Mouse (Mus musculus): ENCODE results near the gene Wnt6. TPM values are rescaled to one million over a fixed set of nuclear protein-coding genes. Genes with fewer than 3 reads are reported as not detected.

Gene Wnt6
- polyA plus RNA-seq (2014; fragmentation: Nextera tagmentation; extraction: Ambion mirVana) = 14.5 and 14.6 TPM in 2 replicates

- Histone ChIP-seq H3K4me2 (ENCODE audit: low read depth) (peak within 1 kb of the TSS; percentile 75), H3K36me3 (ENCODE audit: control insufficient read depth, insufficient read depth, low read length) (no peaks in the 10 kb centered on the region), H3K4me1 (ENCODE audit: control insufficient read depth, insufficient read depth, low read length) (peaks cover 16% of the 10 kb centered on the region), H3K4me3 (ENCODE audit: low read depth, low read length) (peak within 1 kb of the TSS; percentile 45), H3K9ac (ENCODE audit: low read length) (0 out of 2 replicates have a peak within 1 kb of the TSS, but pooled peaks have one; percentile 18), H3K27me3 (ENCODE audit: control insufficient read depth, insufficient read depth, low read length) (peaks cover 65% of the 10 kb centered on the region), H3K27ac (ENCODE audit: low read depth, low read length) (no peak within 1 kb of the TSS), H3K9me3 (ENCODE audit: control insufficient read depth, low read length) (no peaks in the 10 kb centered on the region)
- ATAC-seq (ENCODE audit: insufficient read depth, low FRiP score, low TSS enrichment) (no peak), DNase-seq (ENCODE audit: low spot score) (no peak)
- WGBS = no CpG with 5 or more reads among the region's 8 CpGs
Measured at GRCm38 (mm10) chr1:74771845-74771930, at the start of gene Wnt6. Wnt6 (plus strand) TSS chr1:74771892.

- no peaks in the 10 kb centered on the region for H3K27me3 ChIP-seq (ENCODE audit: control insufficient read depth, insufficient read depth, low read length)
- ATAC-seq (ENCODE audit: insufficient read depth, low FRiP score, low TSS enrichment) = no peak
- no peaks in the 10 kb centered on the region for H3K4me1 ChIP-seq (ENCODE audit: control insufficient read depth, insufficient read depth, low read length)
- H3K9me3 ChIP-seq (ENCODE audit: control insufficient read depth, low read length) = no peaks in the 10 kb centered on the region
- no peak overlapping the region for H3K9ac ChIP-seq (ENCODE audit: low read length)
- H3K27ac ChIP-seq (ENCODE audit: low read depth, low read length) = no peak overlapping the region
- no peak overlapping the region for H3K4me3 ChIP-seq (ENCODE audit: low read depth, low read length)
- WGBS = 77% methylated on average over 2 of the region's 2 CpGs
- H3K36me3 ChIP-seq (ENCODE audit: control insufficient read depth, insufficient read depth, low read length) = no peaks in the 10 kb centered on the region
- no peak for DNase-seq (ENCODE audit: low spot score)
- no peak overlapping the region for H3K4me2 ChIP-seq (ENCODE audit: low read depth)
Measured at GRCm38 (mm10) chr1:74723748-74724147, 47.9 kb upstream of the Wnt6 start.

GRCm38 (mm10) chr1:74726114-74726513 lies 45.6 kb upstream of the Wnt6 start:
- no peaks in the 10 kb centered on the region for H3K4me1 ChIP-seq (ENCODE audit: control insufficient read depth, insufficient read depth, low read length)
- H3K4me3 ChIP-seq (ENCODE audit: low read depth, low read length) = no peak overlapping the region
- no peak overlapping the region for H3K27ac ChIP-seq (ENCODE audit: low read depth, low read length)
- H3K4me2 ChIP-seq (ENCODE audit: low read depth) = no peak overlapping the region
- no peak for ATAC-seq (ENCODE audit: insufficient read depth, low FRiP score, low TSS enrichment)
- no peak for DNase-seq (ENCODE audit: low spot score)
- H3K36me3 ChIP-seq (ENCODE audit: control insufficient read depth, insufficient read depth, low read length) = no peaks in the 10 kb centered on the region
- no peaks in the 10 kb centered on the region for H3K9me3 ChIP-seq (ENCODE audit: control insufficient read depth, low read length)
- no peak overlapping the region for H3K9ac ChIP-seq (ENCODE audit: low read length)
- 86% methylated on average over 5 of the region's 5 CpGs for WGBS
- no peaks in the 10 kb centered on the region for H3K27me3 ChIP-seq (ENCODE audit: control insufficient read depth, insufficient read depth, low read length)

- H3K4me3 ChIP-seq (ENCODE audit: low read depth, low read length) = no peak overlapping the region
- H3K9ac ChIP-seq (ENCODE audit: low read length) = no peak overlapping the region
- WGBS = 80% methylated on average over 5 of the region's 5 CpGs
- no peak overlapping the region for H3K4me2 ChIP-seq (ENCODE audit: low read depth)
- no peak for ATAC-seq (ENCODE audit: insufficient read depth, low FRiP score, low TSS enrichment)
- H3K9me3 ChIP-seq (ENCODE audit: control insufficient read depth, low read length) = no peaks in the 10 kb centered on the region
- no peaks in the 10 kb centered on the region for H3K4me1 ChIP-seq (ENCODE audit: control insufficient read depth, insufficient read depth, low read length)
- no peak for DNase-seq (ENCODE audit: low spot score)
- H3K27ac ChIP-seq (ENCODE audit: low read depth, low read length) = no peak overlapping the region
- no peaks in the 10 kb centered on the region for H3K27me3 ChIP-seq (ENCODE audit: control insufficient read depth, insufficient read depth, low read length)
- H3K36me3 ChIP-seq (ENCODE audit: control insufficient read depth, insufficient read depth, low read length) = no peaks in the 10 kb centered on the region
Measured at GRCm38 (mm10) chr1:74726674-74727073, 45.0 kb upstream of the Wnt6 start.

GRCm38 (mm10) chr1:74728446-74728845 lies 43.2 kb upstream of the Wnt6 start:
- Histone ChIP-seq H3K27ac (ENCODE audit: low read depth, low read length) (no peak overlapping the region), H3K27me3 (ENCODE audit: control insufficient read depth, insufficient read depth, low read length) (no peaks in the 10 kb centered on the region), H3K4me1 (ENCODE audit: control insufficient read depth, insufficient read depth, low read length) (no peaks in the 10 kb centered on the region), H3K36me3 (ENCODE audit: control insufficient read depth, insufficient read depth, low read length) (no peaks in the 10 kb centered on the region), H3K4me2 (ENCODE audit: low read depth) (no peak overlapping the region), H3K9me3 (ENCODE audit: control insufficient read depth, low read length) (no peaks in the 10 kb centered on the region), H3K4me3 (ENCODE audit: low read depth, low read length) (no peak overlapping the region), H3K9ac (ENCODE audit: low read length) (no peak overlapping the region)
- ATAC-seq (ENCODE audit: insufficient read depth, low FRiP score, low TSS enrichment) = no peak
- WGBS = 73% methylated on average over 8 of the region's 8 CpGs
- DNase-seq (ENCODE audit: low spot score) = no peak

- Histone ChIP-seq H3K27ac (ENCODE audit: low read depth, low read length) (no peak overlapping the region), H3K9ac (ENCODE audit: low read length) (no peak overlapping the region), H3K36me3 (ENCODE audit: control insufficient read depth, insufficient read depth, low read length) (no peaks in the 10 kb centered on the region), H3K4me1 (ENCODE audit: control insufficient read depth, insufficient read depth, low read length) (no peaks in the 10 kb centered on the region), H3K27me3 (ENCODE audit: control insufficient read depth, insufficient read depth, low read length) (no peaks in the 10 kb centered on the region), H3K4me3 (ENCODE audit: low read depth, low read length) (no peak overlapping the region), H3K9me3 (ENCODE audit: control insufficient read depth, low read length) (no peaks in the 10 kb centered on the region), H3K4me2 (ENCODE audit: low read depth) (no peak overlapping the region)
- 93% methylated on average over 12 of the region's 12 CpGs for WGBS
- ATAC-seq (ENCODE audit: insufficient read depth, low FRiP score, low TSS enrichment) = no peak
- no peak for DNase-seq (ENCODE audit: low spot score)
Measured at GRCm38 (mm10) chr1:74736977-74737376, 34.7 kb upstream of the Wnt6 start.

GRCm38 (mm10) chr1:74737500-74737899 lies 34.2 kb upstream of the Wnt6 start:
- no peaks in the 10 kb centered on the region for H3K27me3 ChIP-seq (ENCODE audit: control insufficient read depth, insufficient read depth, low read length)
- DNase-seq (ENCODE audit: low spot score) (no peak), ATAC-seq (ENCODE audit: insufficient read depth, low FRiP score, low TSS enrichment) (no peak)
- H3K27ac ChIP-seq (ENCODE audit: low read depth, low read length) = no peak overlapping the region
- H3K9me3 ChIP-seq (ENCODE audit: control insufficient read depth, low read length) = no peaks in the 10 kb centered on the region
- no peak overlapping the region for H3K4me2 ChIP-seq (ENCODE audit: low read depth)
- 93% methylated on average over 7 of the region's 7 CpGs for WGBS
- H3K9ac ChIP-seq (ENCODE audit: low read length) = no peak overlapping the region
- no peaks in the 10 kb centered on the region for H3K4me1 ChIP-seq (ENCODE audit: control insufficient read depth, insufficient read depth, low read length)
- no peak overlapping the region for H3K4me3 ChIP-seq (ENCODE audit: low read depth, low read length)
- H3K36me3 ChIP-seq (ENCODE audit: control insufficient read depth, insufficient read depth, low read length) = no peaks in the 10 kb centered on the region

GRCm38 (mm10) chr1:74740846-74741245 lies 30.8 kb upstream of the Wnt6 start:
- no peaks in the 10 kb centered on the region for H3K27me3 ChIP-seq (ENCODE audit: control insufficient read depth, insufficient read depth, low read length)
- DNase-seq (ENCODE audit: low spot score) (no peak), ATAC-seq (ENCODE audit: insufficient read depth, low FRiP score, low TSS enrichment) (no peak)
- H3K4me2 ChIP-seq (ENCODE audit: low read depth) = no peak overlapping the region
- WGBS = 81% methylated on average over 7 of the region's 7 CpGs
- no peaks in the 10 kb centered on the region for H3K4me1 ChIP-seq (ENCODE audit: control insufficient read depth, insufficient read depth, low read length)
- H3K4me3 ChIP-seq (ENCODE audit: low read depth, low read length) = no peak overlapping the region
- no peaks in the 10 kb centered on the region for H3K36me3 ChIP-seq (ENCODE audit: control insufficient read depth, insufficient read depth, low read length)
- no peaks in the 10 kb centered on the region for H3K9me3 ChIP-seq (ENCODE audit: control insufficient read depth, low read length)
- H3K9ac ChIP-seq (ENCODE audit: low read length) = no peak overlapping the region
- H3K27ac ChIP-seq (ENCODE audit: low read depth, low read length) = no peak overlapping the region

- Histone ChIP-seq H3K4me1 (ENCODE audit: control insufficient read depth, insufficient read depth, low read length) (no peaks in the 10 kb centered on the region), H3K27ac (ENCODE audit: low read depth, low read length) (no peak overlapping the region), H3K36me3 (ENCODE audit: control insufficient read depth, insufficient read depth, low read length) (no peaks in the 10 kb centered on the region), H3K9ac (ENCODE audit: low read length) (no peak overlapping the region), H3K27me3 (ENCODE audit: control insufficient read depth, insufficient read depth, low read length) (0 out of 2 replicates have a peak, but pooled peaks cover 2% of the 10 kb centered on the region), H3K4me3 (ENCODE audit: low read depth, low read length) (no peak overlapping the region), H3K9me3 (ENCODE audit: control insufficient read depth, low read length) (no peaks in the 10 kb centered on the region), H3K4me2 (ENCODE audit: low read depth) (no peak overlapping the region)
- 73% methylated on average over 5 of the region's 5 CpGs for WGBS
- no peak for DNase-seq (ENCODE audit: low spot score)
- ATAC-seq (ENCODE audit: insufficient read depth, low FRiP score, low TSS enrichment) = no peak
Measured at GRCm38 (mm10) chr1:74747335-74747734, 24.4 kb upstream of the Wnt6 start.
